Mouse (Mus musculus) urinary bladder, postnatal 36 days (tissue): Measurements from ENCODE around the gene Gm10073.
A peak's percentile ranks its signal among the peaks of the same experiment; 100 is the strongest.
"Not testable (repeated sequence)": the region's sequence is repeated elsewhere in the genome, so short reads cannot be mapped to it uniquely, and the experiment has no call there.

Experiments
- DNase-seq, 2 experiments: peaks; one replicate each; pipeline ENCODE4 v3.0.0; 2022; ENCODE audit warnings: low spot score in 2 of 2, mixed read lengths in 1 of 2

The Gm10073 gene

GRCm38 (mm10) chr8:106599265-106599979 lies 26.2 kb upstream of the Gm10073 start:
- DNase-seq, result no peak

- no peak for DNase-seq
These were observed 23.8 kb upstream of the Gm10073 start for GRCm38 (mm10) chr8:106597067-106597466.

DNA sequence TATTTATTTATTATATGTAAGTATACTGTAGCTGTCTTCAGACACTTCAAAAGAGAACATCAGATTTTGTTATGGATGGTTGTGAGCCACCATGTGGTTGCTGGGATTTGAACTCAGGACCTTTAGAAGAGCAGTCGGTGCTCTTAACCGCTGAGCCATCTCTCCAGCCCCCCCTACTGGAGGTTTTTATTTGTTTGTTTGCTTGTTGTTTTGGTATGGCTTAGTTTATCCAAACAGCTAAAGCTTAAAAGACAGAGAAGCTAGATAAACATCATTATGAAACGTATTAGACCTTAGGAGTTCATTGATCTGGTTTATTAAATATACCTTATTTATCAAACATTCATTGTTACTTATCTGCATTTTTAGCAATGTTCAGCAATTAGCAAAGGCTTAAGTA lies 22.4 kb upstream of the Gm10073 start:
- DNase-seq, result not testable (repeated sequence)

- no peak for DNase-seq
These were observed 19.2 kb upstream of the Gm10073 start for GRCm38 (mm10) chr8:106592458-106592857.

DNA sequence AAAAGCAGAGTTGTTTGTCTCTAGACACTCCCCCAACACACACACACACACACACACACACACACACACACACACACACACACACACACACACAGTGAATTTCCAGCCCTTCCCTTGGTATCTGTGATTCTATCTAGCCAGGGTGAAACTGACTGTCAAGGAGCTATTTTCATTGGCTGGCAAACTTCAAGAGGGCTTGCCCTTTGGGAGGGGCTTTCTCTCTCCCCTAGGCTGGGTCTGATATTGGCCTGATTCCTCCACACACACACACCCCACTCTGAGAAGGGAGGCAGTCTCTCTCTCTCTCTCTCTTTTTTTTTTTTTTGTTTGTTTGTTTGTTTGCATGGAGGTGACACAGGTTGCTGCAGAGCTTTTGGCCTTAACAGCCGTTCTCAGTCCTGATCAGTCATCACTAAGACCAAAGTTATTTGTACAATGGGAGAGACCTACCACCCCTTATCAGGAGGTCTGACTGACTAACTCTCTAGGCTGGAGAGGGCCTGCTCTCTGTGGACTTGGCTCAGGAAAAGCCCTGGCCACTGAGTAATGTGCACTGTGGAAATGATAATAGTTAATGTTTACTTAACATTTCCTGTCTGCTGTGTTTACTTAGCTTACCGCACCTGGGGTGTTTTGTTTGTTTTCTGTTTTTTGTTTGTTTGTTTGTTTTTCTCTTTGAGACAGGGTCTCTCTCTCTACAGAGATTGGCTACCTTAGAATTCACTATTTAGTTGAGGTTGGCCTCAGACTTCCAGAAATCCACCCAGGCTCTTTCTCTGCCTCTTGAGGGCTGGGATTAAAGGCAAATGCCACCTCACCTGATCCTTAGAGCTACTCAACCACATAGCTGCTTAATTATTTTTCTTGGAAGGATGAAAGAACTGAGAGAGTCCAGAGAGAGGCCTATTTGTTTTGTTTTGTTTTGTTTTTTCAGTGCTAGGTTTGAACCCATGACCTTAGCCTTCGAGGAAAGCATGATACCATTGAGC lies 15.5 kb upstream of the Gm10073 start:
- DNase-seq, result no peak

DNA sequence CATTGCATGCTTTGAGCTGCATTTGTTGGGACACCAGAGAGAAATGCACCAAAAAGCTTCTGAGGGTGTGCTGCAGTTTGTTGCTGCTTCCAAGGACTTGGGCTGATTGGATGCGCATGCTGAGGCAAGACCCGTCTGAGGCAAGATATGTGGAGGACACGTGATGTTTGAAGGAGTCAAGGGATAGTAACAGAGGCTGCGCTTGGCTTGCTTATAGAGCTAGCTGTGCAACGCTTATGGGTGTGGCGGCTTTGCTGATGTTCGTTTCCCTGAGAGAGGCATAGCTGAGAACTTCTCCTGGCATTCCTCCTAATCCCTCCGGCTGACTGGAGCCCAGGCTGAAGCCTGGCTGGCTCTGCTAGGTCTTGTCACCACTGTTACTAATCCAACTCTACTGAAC lies 13.6 kb upstream of the Gm10073 start:
- no peak for DNase-seq

DNA sequence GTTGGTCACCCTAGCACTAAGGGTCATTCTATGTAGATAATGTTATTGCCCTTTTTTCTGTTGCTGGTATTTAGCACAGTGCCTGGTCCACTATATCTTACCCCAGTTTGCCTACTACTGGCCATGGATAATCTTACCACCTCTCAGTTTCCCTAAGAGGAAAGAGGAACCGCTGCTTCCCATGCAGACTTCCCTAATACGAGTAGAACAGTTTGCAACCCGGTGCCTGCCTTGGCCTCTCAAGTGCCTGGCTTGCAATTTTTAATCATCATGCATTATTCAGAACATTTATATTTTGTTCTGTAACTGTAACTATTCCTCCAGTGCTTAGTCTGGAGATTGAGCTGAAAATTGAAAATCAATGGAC lies 12.4 kb upstream of the Gm10073 start:
- DNase-seq, result no peak

- no peak for DNase-seq
These were observed 11.8 kb upstream of the Gm10073 start for GRCm38 (mm10) chr8:106584942-106585670.

DNA sequence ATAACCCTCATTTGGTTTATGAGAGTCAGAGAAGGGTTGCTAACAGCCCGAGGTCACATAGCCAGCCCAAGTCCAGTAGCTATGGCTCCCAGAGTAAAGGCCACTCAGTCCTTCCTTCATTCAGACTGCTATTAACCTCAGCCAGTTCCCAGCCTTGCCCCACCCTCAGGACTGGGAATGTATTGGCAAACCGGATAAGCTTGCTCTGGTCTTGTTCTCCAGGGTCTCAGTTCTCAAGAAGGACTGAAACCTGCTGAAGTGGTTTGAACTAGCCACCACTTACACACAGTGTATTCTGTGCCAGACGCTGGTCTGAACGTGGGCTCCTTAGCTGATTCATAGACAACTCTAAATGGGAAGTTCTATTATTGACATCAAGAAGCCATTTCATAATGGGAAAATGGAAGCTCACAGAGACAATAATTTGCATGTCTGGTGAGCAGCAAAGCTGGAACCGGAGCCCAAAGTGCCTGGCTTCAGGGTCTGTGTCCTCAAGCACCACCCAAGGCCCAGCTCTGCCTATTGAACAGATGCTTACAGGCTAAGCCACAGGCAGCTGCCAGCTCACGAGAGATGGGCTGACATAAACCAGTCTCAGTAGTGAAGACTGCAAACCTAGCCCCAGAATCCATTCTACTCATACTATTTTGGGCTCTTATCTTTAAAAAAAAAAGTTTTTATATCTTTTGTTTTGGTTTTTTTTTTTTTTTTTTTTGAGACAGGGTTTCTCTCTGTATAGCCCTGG lies 8.3 kb upstream of the Gm10073 start:
- DNase-seq, result peak in 1 of 2 experiments; percentile 33

DNA sequence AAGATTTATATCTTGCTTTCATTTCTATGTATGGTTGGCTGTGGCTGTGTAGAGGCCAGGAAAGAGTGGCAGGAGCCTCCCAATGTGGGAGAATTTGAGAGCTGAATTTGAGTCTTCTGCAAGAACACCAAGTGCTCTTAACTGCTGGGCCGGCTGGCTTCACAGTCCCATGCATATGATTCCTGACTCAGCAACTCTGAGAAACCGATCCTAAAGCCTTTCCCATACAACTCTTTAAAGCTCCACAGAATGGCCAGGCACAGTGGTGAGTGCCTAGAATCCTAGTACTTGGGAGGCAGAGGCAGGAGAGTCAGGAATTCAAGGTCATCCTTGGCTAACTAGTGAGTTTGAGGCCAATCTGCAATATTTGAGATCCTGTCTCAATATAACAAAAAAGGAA lies 6.2 kb upstream of the Gm10073 start:
- DNase-seq, result no peak

DNA sequence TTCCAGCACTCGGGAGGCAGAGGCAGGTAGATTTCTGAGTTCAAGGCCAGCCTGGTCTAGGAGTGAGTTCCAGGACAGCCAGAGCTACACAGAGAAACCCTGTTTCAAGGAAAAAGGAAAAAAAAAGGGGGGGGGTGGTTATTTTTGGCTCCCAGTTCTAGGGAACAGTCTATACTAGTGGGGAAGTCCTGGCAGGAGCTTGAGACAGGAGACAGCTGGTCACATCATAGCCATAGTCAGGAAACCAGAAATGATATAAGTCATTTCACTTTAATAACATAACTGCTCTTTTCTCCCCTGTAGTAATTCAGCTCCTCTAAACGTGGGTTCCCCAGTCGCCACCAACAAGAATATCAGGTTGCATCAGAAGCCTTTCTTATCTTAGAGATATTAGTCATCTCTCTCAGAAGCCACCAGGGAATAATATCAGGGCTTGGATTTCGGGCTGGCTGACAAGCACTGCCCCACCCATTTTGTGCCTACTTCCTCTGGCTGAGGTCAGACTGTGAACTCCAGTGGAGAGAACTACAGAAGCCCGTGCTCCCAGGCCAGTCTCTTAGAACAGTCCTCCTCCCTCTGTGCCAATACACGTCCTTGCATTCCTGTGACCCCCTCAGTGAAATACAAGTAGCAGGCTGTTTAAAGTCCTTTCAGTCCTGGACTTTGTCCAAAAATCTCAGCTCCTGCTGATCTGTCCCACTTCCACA lies 3.7 kb upstream of the Gm10073 start:
- peak; percentile 23 to 48 for DNase-seq

- DNase-seq, result no peak
These were observed 1.0 kb upstream of the Gm10073 start for GRCm38 (mm10) chr8:106574283-106574682.

GRCm38 (mm10) chr8:106572175-106572574 lies 1.1 kb downstream of the Gm10073 start:
- not testable (repeated sequence) for DNase-seq

GRCm38 (mm10) chr8:106571551-106572172 lies 1.6 kb downstream of the Gm10073 start:
- no peak for DNase-seq

DNA sequence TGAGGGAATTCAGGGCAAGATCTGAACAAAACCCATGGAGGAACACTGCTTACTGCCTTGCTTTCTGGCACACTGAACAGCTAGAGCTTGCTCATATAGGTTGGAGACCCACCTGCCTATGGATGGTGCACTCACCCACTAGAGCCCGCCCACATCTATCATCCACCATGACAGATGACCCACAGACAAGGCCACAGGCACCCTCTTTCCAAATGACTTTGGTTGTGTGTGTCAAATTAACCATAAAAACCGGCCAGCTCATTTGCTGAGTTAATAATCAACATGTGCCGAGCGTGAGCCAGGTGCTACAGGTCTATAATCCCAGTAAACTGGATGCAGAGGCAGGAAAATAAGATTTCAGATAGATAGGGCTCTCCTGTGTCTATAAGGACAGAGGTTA lies 2.9 kb downstream of the Gm10073 start:
- no peak for DNase-seq

- DNase-seq, result no peak
These were observed 4.3 kb downstream of the Gm10073 start for GRCm38 (mm10) chr8:106569006-106569405.

- DNase-seq, result peak; percentile 84 to 88
These were observed 9.5 kb downstream of the Gm10073 start for GRCm38 (mm10) chr8:106563691-106564182.

- peak; percentile 81 to 83 for DNase-seq
These were observed 12.0 kb downstream of the Gm10073 start for GRCm38 (mm10) chr8:106561097-106561865.

- DNase-seq, result peak in 1 of 2 experiments; percentile 25
These were observed 13.4 kb downstream of the Gm10073 start for GRCm38 (mm10) chr8:106559844-106560243.
